Mouse (Mus musculus) stomach, embryonic 14.5 days (tissue): ENCODE results near the gene Xxylt1. TPM values are rescaled to one million over a fixed set of nuclear protein-coding genes. Genes with fewer than 3 reads are reported as not detected.

Experiments used
- ATAC-seq: fragments of 200-750 bp; cut with Nextera tagmentation; 2 replicates; pipeline ENCODE4 v1.8.0; 2017; ENCODE audit warnings: low read depth, moderate TSS enrichment; ENCODE audit not compliant: insufficient number of reproducible peaks, insufficient read depth, low FRiP score
- H3K27ac ChIP-seq: fragments of 300-500 bp; sonication (generic); 2 replicates; pipeline ENCODE4 v1.5.1; 2014; ENCODE audit warnings: mild to moderate bottlenecking, low read length, moderate library complexity, mixed read lengths
- H3K27me3 ChIP-seq: fragments of 300-500 bp; sonication (generic); 2 replicates; pipeline ENCODE4 v1.6.1; 2014; ENCODE audit warnings: low read length, control low read depth, mixed read lengths; ENCODE audit not compliant: control insufficient read depth, insufficient read depth
- H3K36me3 ChIP-seq: fragments of 300-500 bp; sonication (generic); 2 replicates; pipeline ENCODE4 v1.6.1; 2014; ENCODE audit warnings: mild to moderate bottlenecking, control low read depth, low read length, moderate library complexity, mixed read lengths; ENCODE audit not compliant: control insufficient read depth, insufficient read depth
- H3K4me1 ChIP-seq: fragments of 300-500 bp; sonication (generic); 2 replicates; pipeline ENCODE4 v1.6.1; 2014; ENCODE audit warnings: low read length, control low read depth, mixed read lengths; ENCODE audit not compliant: control insufficient read depth, insufficient read depth
- H3K4me2 ChIP-seq: fragments of 300-500 bp; sonication (generic); replicated peaks from 2 replicates; pipeline ENCODE4 v1.6.1; 2014; ENCODE audit warnings: low read depth, low read length, control low read depth
- H3K4me3 ChIP-seq: fragments of 300-500 bp; sonication (generic); 2 replicates; pipeline ENCODE4 v1.5.1; 2014; ENCODE audit warnings: low read depth, low read length, control low read depth
- H3K9ac ChIP-seq: fragments of 300-500 bp; sonication (generic); replicated peaks from 2 replicates; pipeline ENCODE4 v1.6.1; 2014; ENCODE audit warnings: low read depth, mild to moderate bottlenecking, control low read depth, low read length, moderate library complexity, mixed read lengths
- H3K9me3 ChIP-seq: fragments of 300-500 bp; sonication (generic); 2 replicates; pipeline ENCODE4 v1.6.1; 2016; ENCODE audit warnings: low read depth, low read length, control low read depth; ENCODE audit not compliant: control insufficient read depth
- WGBS: fragments of 180-500 bp; shearing (Covaris S2); extraction: QIAGEN DNeasy Blood & Tissue Kit; methylation state at CpG from one replicate; pipeline ENCODE4 v1.1.7; 2014; 5-methylcytosine and 5-hydroxymethylcytosine counted together
- polyA plus RNA-seq: library from polyadenylated mRNA; unstranded; fragments of >200 nt; fragmentation: Nextera tagmentation; extraction: Ambion mirVana; gene quantifications from 2 replicates; pipeline ENCODE4 v1.2.1, GENCODE M21; 2014

The Xxylt1 gene
- polyA plus RNA-seq, 1 experiment from 2014 or later, result 17.2 TPM

DNA sequence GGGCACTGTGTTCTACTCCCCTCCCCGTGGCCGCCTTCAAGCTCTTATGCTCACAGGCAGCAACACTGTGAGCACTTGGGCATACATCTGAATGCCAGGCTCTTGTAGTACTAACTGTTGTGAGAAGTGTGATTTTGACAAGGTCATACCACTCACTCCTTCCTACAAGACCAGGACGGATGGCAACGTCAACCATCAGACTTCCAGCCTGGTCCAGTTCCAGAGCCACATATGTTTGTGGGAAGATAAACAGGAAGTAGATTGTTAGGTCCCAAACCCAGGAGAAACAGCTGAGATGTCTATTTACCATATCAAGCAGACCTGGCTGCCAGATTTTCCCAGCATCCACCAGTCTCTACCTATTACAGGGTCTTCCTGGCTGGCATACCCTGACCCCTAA, 155.7 kb downstream of the Xxylt1 start:
- no peak overlapping the region for H3K27ac ChIP-seq

DNA sequence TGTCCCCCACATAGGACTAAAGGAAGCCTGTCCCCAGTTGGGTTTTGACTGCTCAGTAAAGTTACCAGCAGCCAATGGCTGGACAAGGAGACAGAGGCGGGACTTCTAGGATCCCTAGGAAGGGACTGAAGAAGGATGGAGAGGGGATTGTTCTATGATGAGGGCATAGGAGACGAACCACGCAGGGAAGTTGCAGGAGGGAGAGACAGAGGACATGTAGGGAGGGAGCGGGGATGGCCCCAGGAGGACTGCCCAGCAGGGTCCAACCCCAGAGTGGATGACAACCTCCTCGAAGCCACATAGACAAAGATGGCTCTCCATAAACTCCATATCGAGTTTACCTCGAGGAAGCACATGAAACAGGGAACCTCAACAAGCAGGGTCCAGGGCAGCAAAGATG, 157.3 kb downstream of the Xxylt1 start:
- H3K9ac ChIP-seq, result no peak overlapping the region
- H3K4me3 ChIP-seq, result no peak overlapping the region
- H3K27ac ChIP-seq, result no peak overlapping the region
- H3K9me3 ChIP-seq, result no peaks in the 10 kb centered on the region; the same call in 1 of the 2 replicates
- no peak overlapping the region for H3K4me2 ChIP-seq
- H3K4me1 ChIP-seq, result 0 out of 2 replicates have a peak, but pooled peaks cover 5% of the 10 kb centered on the region
- no peaks in the 10 kb centered on the region for H3K27me3 ChIP-seq
- H3K36me3 ChIP-seq, result no peaks in the 10 kb centered on the region
- no peak for ATAC-seq
- WGBS, result 79% methylated on average over 7 of the region's 7 CpGs

More for the DNA sequence above, 155.7 kb downstream of the Xxylt1 start:
- Histone ChIP-seq H3K4me2 (no peak overlapping the region), H3K27me3 (no peaks in the 10 kb centered on the region), H3K9ac (no peak overlapping the region), H3K36me3 (no peaks in the 10 kb centered on the region), H3K4me1 (0 out of 2 replicates have a peak, but pooled peaks cover 5% of the 10 kb centered on the region), H3K9me3 (0 out of 2 replicates have a peak, but pooled peaks cover 2% of the 10 kb centered on the region), H3K4me3 (no peak overlapping the region)
- WGBS, result 58% methylated on average over 4 of the region's 4 CpGs
- ATAC-seq, result no peak

DNA sequence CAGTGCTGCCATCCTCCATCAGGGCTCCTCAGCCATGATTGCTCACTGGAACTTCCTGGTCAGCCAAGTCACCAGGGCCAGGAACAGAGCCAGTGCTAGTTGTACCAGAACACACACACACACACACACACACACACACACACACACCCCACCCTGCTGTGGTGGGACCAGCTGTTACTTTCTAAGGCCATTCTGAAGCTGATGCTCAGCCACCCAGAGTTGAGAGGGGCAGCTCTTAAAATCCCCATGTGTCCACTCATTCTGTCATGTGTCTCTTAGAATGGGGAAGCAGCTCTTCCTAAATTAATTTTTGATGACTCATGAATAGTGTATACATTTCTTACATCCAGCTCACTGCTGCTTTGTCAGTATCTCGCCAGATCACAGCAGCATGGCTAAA, 158.7 kb downstream of the Xxylt1 start:
- Histone ChIP-seq H3K9me3 (no peaks in the 10 kb centered on the region; the same call in 1 of the 2 replicates), H3K27ac (no peak overlapping the region), H3K4me3 (no peak overlapping the region), H3K27me3 (no peaks in the 10 kb centered on the region), H3K4me2 (no peak overlapping the region), H3K36me3 (no peaks in the 10 kb centered on the region), H3K4me1 (no peaks in the 10 kb centered on the region), H3K9ac (no peak overlapping the region)
- ATAC-seq, result no peak
- WGBS, result 48% methylated on average over 1 of the region's 1 CpGs

DNA sequence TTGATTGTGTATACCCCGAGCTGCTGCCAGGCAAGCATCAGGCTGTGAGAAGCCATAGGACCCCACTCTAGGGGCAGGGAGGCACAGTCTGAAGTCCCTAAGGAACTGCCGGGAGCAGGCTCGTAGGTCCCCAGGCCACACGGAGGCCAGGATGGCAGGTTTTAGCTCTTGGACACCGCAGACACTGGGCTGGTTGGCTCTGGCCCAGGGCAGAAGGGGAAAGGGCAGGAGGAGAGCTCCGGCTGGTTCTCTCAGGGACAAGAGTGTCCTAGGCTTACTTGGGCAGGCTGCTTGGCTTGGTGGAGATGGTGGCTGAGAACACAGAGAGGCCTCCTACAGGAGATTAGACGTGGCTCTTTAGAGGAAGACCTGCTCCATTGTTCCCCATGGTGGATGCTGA, 162.4 kb downstream of the Xxylt1 start:
- no peaks in the 10 kb centered on the region for H3K27me3 ChIP-seq
- no peaks in the 10 kb centered on the region for H3K4me1 ChIP-seq
- no peak for ATAC-seq
- H3K9ac ChIP-seq, result no peak overlapping the region
- no peak overlapping the region for H3K27ac ChIP-seq
- no peaks in the 10 kb centered on the region for H3K36me3 ChIP-seq
- 95% methylated on average over 7 of the region's 7 CpGs for WGBS
- H3K4me2 ChIP-seq, result no peak overlapping the region
- no peaks in the 10 kb centered on the region; the same call in 1 of the 2 replicates for H3K9me3 ChIP-seq
- no peak overlapping the region for H3K4me3 ChIP-seq

DNA sequence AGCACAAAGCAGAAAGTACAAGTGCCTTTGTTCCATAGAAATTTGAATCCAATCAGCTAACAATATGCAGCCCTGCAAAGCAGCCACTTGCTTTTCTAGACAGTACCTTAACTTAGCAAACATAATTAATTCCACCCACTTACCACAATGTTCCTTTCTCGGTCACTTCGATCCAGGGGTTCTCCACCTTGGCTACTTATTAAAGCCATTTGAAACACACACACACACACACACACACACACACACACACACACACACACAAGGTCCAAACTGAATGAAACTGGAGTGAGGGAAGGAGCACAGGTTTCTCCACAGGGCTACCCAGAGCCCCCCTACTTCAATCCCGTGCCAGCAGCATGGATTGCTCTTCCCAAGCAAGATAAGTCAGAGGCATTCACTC, 164.3 kb downstream of the Xxylt1 start:
- Histone ChIP-seq H3K9ac (no peak overlapping the region), H3K9me3 (no peaks in the 10 kb centered on the region; the same call in 1 of the 2 replicates), H3K27me3 (no peaks in the 10 kb centered on the region), H3K27ac (no peak overlapping the region), H3K4me3 (no peak overlapping the region), H3K4me1 (no peaks in the 10 kb centered on the region), H3K4me2 (no peak overlapping the region), H3K36me3 (no peaks in the 10 kb centered on the region)
- 83% methylated on average over 3 of the region's 3 CpGs for WGBS
- ATAC-seq, result no peak

DNA sequence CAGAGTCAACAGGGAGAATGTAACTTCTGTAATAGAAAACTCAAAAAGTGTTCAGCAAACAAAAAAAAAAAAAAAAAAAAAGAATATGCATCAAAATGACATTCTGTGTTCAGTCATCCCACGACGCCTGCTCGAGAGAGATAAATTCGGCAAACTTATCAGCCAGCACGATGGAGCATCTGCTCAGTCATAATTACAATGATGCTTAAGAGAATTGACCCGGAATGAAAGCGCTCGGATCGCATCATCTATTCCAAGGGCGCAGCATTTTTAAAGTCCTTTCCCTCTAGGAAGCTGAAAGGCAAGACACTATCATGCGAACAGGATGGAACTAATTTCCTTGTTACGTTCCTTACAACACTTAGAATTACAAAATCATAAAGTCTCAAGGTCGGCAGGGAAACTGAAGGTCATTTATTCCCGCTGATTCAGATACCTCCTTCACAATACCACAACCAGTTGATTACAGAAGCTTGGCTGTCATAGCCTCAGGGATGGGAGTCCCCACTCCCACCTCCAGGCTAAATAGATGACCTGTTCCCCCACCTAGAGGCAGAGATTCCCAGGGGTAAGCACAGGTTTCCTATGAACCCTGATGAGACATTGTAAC, 165.5 kb downstream of the Xxylt1 start:
- no peak overlapping the region for H3K4me3 ChIP-seq
- H3K36me3 ChIP-seq, result no peaks in the 10 kb centered on the region
- H3K27me3 ChIP-seq, result no peaks in the 10 kb centered on the region
- 91% methylated on average over 14 of the region's 14 CpGs for WGBS
- H3K27ac ChIP-seq, result no peak overlapping the region
- H3K9ac ChIP-seq, result no peak overlapping the region
- H3K4me1 ChIP-seq, result no peaks in the 10 kb centered on the region
- ATAC-seq, result no peak
- H3K4me2 ChIP-seq, result no peak overlapping the region
- H3K9me3 ChIP-seq, result no peaks in the 10 kb centered on the region; the same call in 1 of the 2 replicates

Other genes with a start within 250 kb of the Xxylt1 start
- 24.9 and 25.0 TPM in 2 replicates for gene Acap2, start 119.8 kb upstream of the Xxylt1 start, polyA plus RNA-seq
- gene Ppp1r2, start 193.8 kb upstream of the Xxylt1 start, polyA plus RNA-seq, result 86.0 and 90.8 TPM in 2 replicates
- gene Apod, start 233.4 kb upstream of the Xxylt1 start, polyA plus RNA-seq, result 1.2 and 1.4 TPM in 2 replicates